Mouse (Mus musculus) ES-E14 (cell line): ENCODE results near the gene Sox1. TPM values are rescaled to one million over a fixed set of nuclear protein-coding genes. Genes with fewer than 3 reads are reported as not detected.
A peak's percentile ranks its signal among the peaks of the same experiment; 100 is the strongest.

Experiments used
- DNase-seq: peaks from one replicate; pipeline ENCODE4 v3.0.0-alpha.2; 2013; ENCODE audit warnings: low read depth, low spot score
- H3K27ac ChIP-seq: 2 replicates; pipeline ENCODE4 v1.5.1; 2012; ENCODE audit warnings: low read depth, mild to moderate bottlenecking, low read length, moderate library complexity, mixed read lengths; ENCODE audit not compliant: poor library complexity, insufficient read depth, severe bottlenecking
- H3K36me3 ChIP-seq: 2 replicates; pipeline ENCODE4 v1.6.1; 2012; ENCODE audit warnings: mild to moderate bottlenecking, low read length, moderate library complexity, mixed read lengths; ENCODE audit not compliant: control insufficient read depth, poor library complexity, insufficient read depth, severe bottlenecking
- H3K4me1 ChIP-seq, 2 experiments: fragments of 150-350 bp in 1 of 2; sonication (generic) in 1 of 2; 2 replicates each; pipeline ENCODE4 v1.6.1; 2012; ENCODE audit warnings: low read length in 2 of 2, mild to moderate bottlenecking in 1 of 2, mixed read lengths in 1 of 2; ENCODE audit not compliant: control insufficient read depth in 2 of 2, insufficient read depth in 2 of 2, poor library complexity in 1 of 2
- H3K4me3 ChIP-seq, 2 experiments: fragments of 150-350 bp in 1 of 2; sonication (generic) in 1 of 2; 2 replicates each; pipeline ENCODE4 v1.5.1; 2012; ENCODE audit warnings: low read length in 2 of 2, low read depth in 1 of 2, mild to moderate bottlenecking in 1 of 2, mixed read lengths in 1 of 2; ENCODE audit not compliant: insufficient read depth in 1 of 2, poor library complexity in 1 of 2, severe bottlenecking in 1 of 2
- H3K9ac ChIP-seq: 2 replicates; pipeline ENCODE4 v1.6.1; 2012; ENCODE audit warnings: low read depth, mild to moderate bottlenecking, low read length, mixed read lengths; ENCODE audit not compliant: poor library complexity, insufficient read depth, severe bottlenecking
- H3K9me3 ChIP-seq: fragments of 150-350 bp; sonication (generic); 2 replicates; pipeline ENCODE4 v1.6.1; 2012; ENCODE audit warnings: low read depth, mild to moderate bottlenecking, low read length; ENCODE audit not compliant: control insufficient read depth, insufficient read depth
- CHD2 ChIP-seq: IDR thresholded peaks from 2 replicates; pipeline ENCODE4 v1.6.1; 2014; ENCODE audit warnings: mild to moderate bottlenecking, low read depth, low read length, inconsistent platforms
- HCFC1 ChIP-seq: IDR thresholded peaks from 2 replicates; pipeline ENCODE4 v1.6.1; 2012; ENCODE audit warnings: low read length, inconsistent platforms, borderline replicate concordance; ENCODE audit not compliant: insufficient read depth
- MAFK ChIP-seq: IDR thresholded peaks from 2 replicates; pipeline ENCODE4 v1.6.1; 2014; ENCODE audit warnings: mild to moderate bottlenecking, low read depth, low read length, inconsistent platforms; ENCODE audit not compliant: insufficient read depth
- ZC3H11A ChIP-seq: IDR thresholded peaks from 2 replicates; pipeline ENCODE4 v1.6.1; 2012; ENCODE audit warnings: low read depth, mild to moderate bottlenecking, inconsistent platforms, low read length, borderline replicate concordance
- ZNF384 ChIP-seq: IDR thresholded peaks from 2 replicates; pipeline ENCODE4 v1.6.1; 2012; ENCODE audit warnings: low read depth, low read length, inconsistent platforms
- in situ Hi-C, 2 experiments: fragments of 600-800 bp; cut with MboI; formaldehyde crosslinking; loops; one replicate each; pipeline ENCODE4 v1.15.1; 2025; ENCODE audit warnings: low sequenced_read_pairs in 2 of 2, inconsistent platforms in 1 of 2; ENCODE audit not compliant: unreplicated experiment in 2 of 2
- total RNA-seq: library from RNA; depleted of rRNA; stranded (reverse); fragments of 300-350 nt; gene quantifications from 2 replicates; pipeline ENCODE4 v1.2.3, GENCODE M21; 2012; rRNA removed

The Sox1 gene
- total RNA-seq, 1 experiment: 1.0 TPM

- no peak for TF ChIP-seq HCFC1
- TF ChIP-seq ZC3H11A: no peak
- TF ChIP-seq CHD2: no peak
- TF ChIP-seq ZNF384: no peak
- no peak for TF ChIP-seq MAFK
- DNase-seq: no peak
- no peaks in the 10 kb centered on the region for H3K9me3 ChIP-seq
- H3K36me3 ChIP-seq: no peaks in the 10 kb centered on the region
- peaks cover 5 to 15% of the 10 kb centered on the region in 2 experiments for H3K4me1 ChIP-seq
- no peak overlapping the region for H3K27ac ChIP-seq
- H3K4me3 ChIP-seq: no peak overlapping the region
- no peak overlapping the region for H3K9ac ChIP-seq
- in situ Hi-C loops: no loop called here
Observed at GRCm38 (mm10) chr8:12445258-12445657, 50.2 kb downstream of the Sox1 start.

DNA sequence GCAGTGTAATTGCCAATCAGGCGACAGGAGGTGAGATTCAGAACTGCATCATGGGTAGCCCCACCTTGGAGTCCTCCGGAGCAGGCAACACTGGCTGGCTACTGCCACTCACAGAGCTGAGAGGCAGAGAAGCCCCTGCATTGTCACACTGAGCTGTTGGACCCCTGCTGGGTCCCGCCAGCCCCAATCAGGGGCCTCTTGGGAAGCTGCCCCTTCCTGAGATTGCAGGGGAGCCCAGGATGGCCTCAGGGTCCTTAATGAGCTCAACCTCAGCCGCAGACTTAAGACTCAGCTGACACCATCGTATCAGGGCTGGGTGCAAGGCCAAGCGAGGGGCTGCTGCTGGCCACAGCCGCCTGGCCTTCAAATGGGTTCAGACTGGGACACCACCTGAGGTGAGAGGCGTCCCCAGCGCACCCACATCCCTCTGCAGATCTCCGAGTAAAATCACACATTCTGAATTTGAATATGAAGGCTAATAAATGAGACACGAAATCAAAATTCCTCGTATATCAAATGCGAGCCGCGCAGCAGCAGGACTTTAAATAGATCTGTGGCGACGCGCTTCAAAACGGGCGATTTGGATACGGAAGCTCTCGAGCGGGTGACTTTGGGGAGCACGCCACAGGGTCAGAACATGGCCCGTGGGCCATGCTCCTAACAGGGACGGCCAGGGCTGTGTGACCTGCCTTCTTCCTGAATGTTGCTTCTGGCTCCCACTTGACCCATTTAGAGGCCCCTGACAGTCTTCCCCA, 51.0 kb downstream of the Sox1 start:
- Histone ChIP-seq H3K27ac (no peak overlapping the region), H3K9ac (peak overlapping the region; percentile 41; the same call in 1 of the 2 replicates), H3K4me1 (peaks cover 0 to 11% of the 10 kb centered on the region in 2 experiments; a peak in 3 of 4 replicates), H3K4me3 (peak overlapping the region; percentile 7 to 51), H3K9me3 (no peaks in the 10 kb centered on the region), H3K36me3 (no peaks in the 10 kb centered on the region)
- DNase-seq: no peak
- TF ChIP-seq CHD2 (no peak), ZNF384 (no peak), HCFC1 (no peak), MAFK (no peak), ZC3H11A (no peak)
- in situ Hi-C loops: no loop called here

Other genes starting within 250 kb of the Sox1 start
- gene A230072I06Rik, start 116.5 kb upstream of the Sox1 start, total RNA-seq: not detected in 2 replicates
- gene Spaca7, start 177.7 kb downstream of the Sox1 start, total RNA-seq: not detected in 2 replicates